Mouse (Mus musculus): ENCODE measurements at regions not wholly inside any gene's neighbourhood (a gene's known extent, or its start where the extent isn't known, plus 50 kb on each side); places are given as distances from the start of the nearest gene placed in this dataset.
A peak's percentile ranks its signal among the peaks of the same experiment; 100 is the strongest.

GRCm38 (mm10) chr7:111214226-111214906 is 131.5 kb upstream of the Eif4g2 start:
- TF ChIP-seq MYOG (IDR thresholded peaks at IDR 0.05; ENCODE audit: control insufficient read depth in 1 of 3, insufficient read depth in 1 of 3, insufficient read length in 2 of 3, low read depth in 2 of 3) (peak in 1 of 3 experiments; percentile 60), POLR2A (IDR thresholded peaks at IDR 0.05; ENCODE audit: insufficient read length, low read depth) (no peak), E2F4 (IDR thresholded peaks at IDR 0.05; ENCODE audit: insufficient read depth) (no peak), MYOD1 (IDR thresholded peaks at IDR 0.05; ENCODE audit: control insufficient read depth in 1 of 3, insufficient read length in 2 of 3, low read depth in 2 of 3) (peak in 2 of 3 experiments; percentile 75 to 79), POLR2AphosphoS2 (IDR thresholded peaks at IDR 0.05; ENCODE audit: insufficient read length, low read depth) (no peak), CEBPB (IDR thresholded peaks at IDR 0.05; ENCODE audit: insufficient read depth, poor library complexity, severe bottlenecking) (no peak), USF1 (IDR thresholded peaks at IDR 0.05; ENCODE audit: low read depth) (no peak), MAX (IDR thresholded peaks at IDR 0.05; ENCODE audit: low read depth) (no peak), REST (IDR thresholded peaks at IDR 0.05; ENCODE audit: insufficient read depth, insufficient read length) (no peak), TCF12 (IDR thresholded peaks at IDR 0.05; ENCODE audit: insufficient read depth, poor library complexity, severe bottlenecking) (no peak), TCF3 (IDR thresholded peaks at IDR 0.05; ENCODE audit: insufficient read length, low read depth) (no peak)

Measured in myocyte (in vitro differentiated cells).